Mouse (Mus musculus) limb, embryonic 14.5 days (tissue): ENCODE measurements around the gene Pde6h. TPM values are rescaled to one million over a fixed set of nuclear protein-coding genes. Genes with fewer than 3 reads are reported as not detected.
A peak's percentile ranks its signal among the peaks of the same experiment; 100 is the strongest.

Experiments used
- ATAC-seq: fragments of 200-750 bp; cut with Nextera tagmentation; 2 replicates; pipeline ENCODE4 v1.8.0; 2017; ENCODE audit warnings: low read depth, moderate number of reproducible peaks, moderate TSS enrichment; ENCODE audit not compliant: low FRiP score
- DNase-seq: peaks from one replicate; pipeline ENCODE4 v3.0.0-alpha.2; 2015; ENCODE audit warnings: low spot score
- H3K27ac ChIP-seq: fragments of 300-500 bp; sonication (generic); replicated peaks from 2 replicates; pipeline ENCODE4 v1.5.1; 2014; ENCODE audit warnings: low read depth, mild to moderate bottlenecking, low read length, moderate library complexity, mixed read lengths
- H3K27me3 ChIP-seq: fragments of 300-500 bp; sonication (generic); 2 replicates; pipeline ENCODE4 v1.6.1; 2014; ENCODE audit warnings: low read length, mixed read lengths; ENCODE audit not compliant: control insufficient read depth, insufficient read depth
- H3K36me3 ChIP-seq: fragments of 300-500 bp; sonication (generic); 2 replicates; pipeline ENCODE4 v1.6.1; 2014; ENCODE audit warnings: mild to moderate bottlenecking, low read length, moderate library complexity, mixed read lengths; ENCODE audit not compliant: control insufficient read depth, insufficient read depth
- H3K4me1 ChIP-seq: fragments of 300-500 bp; sonication (generic); 2 replicates; pipeline ENCODE4 v1.6.1; 2014; ENCODE audit warnings: antibody characterized with exemption, low read length, mixed read lengths; ENCODE audit not compliant: control insufficient read depth, insufficient read depth
- H3K4me2 ChIP-seq: fragments of 300-500 bp; sonication (generic); replicated peaks from 2 replicates; pipeline ENCODE4 v1.6.1; 2014; ENCODE audit warnings: low read depth, mild to moderate bottlenecking, low read length, moderate library complexity; ENCODE audit not compliant: severe bottlenecking
- H3K4me3 ChIP-seq: fragments of 300-500 bp; sonication (generic); replicated peaks from 2 replicates; pipeline ENCODE4 v1.5.1; 2014; ENCODE audit warnings: low read length
- H3K9ac ChIP-seq: fragments of 300-500 bp; sonication (generic); 2 replicates; pipeline ENCODE4 v1.6.1; 2014; ENCODE audit warnings: mild to moderate bottlenecking, low read depth, low read length, moderate library complexity; ENCODE audit not compliant: severe bottlenecking
- H3K9me3 ChIP-seq: fragments of 300-500 bp; sonication (generic); 2 replicates; pipeline ENCODE4 v1.6.1; 2016; ENCODE audit warnings: low read length; ENCODE audit not compliant: control insufficient read depth
- POLR2A ChIP-seq: fragments of 200-500 bp; IDR thresholded peaks from 2 replicates; pipeline ENCODE4 v1.8.0; 2012; ENCODE audit warnings: inconsistent platforms, mild to moderate bottlenecking, moderate library complexity, borderline replicate concordance; ENCODE audit not compliant: insufficient read depth, insufficient read length; ENCODE audit errors: extremely low read depth
- WGBS: fragments of 180-500 bp; shearing (Covaris S2); extraction: QIAGEN DNeasy Blood & Tissue Kit; methylation state at CpG from one replicate; pipeline ENCODE4 v1.1.7; 2014; 5-methylcytosine and 5-hydroxymethylcytosine counted together
- polyA plus RNA-seq, 2 experiments: library from polyadenylated mRNA; depleted of rRNA in 1 of 2; stranded (reverse) in 1 of 2; unstranded in 1 of 2; fragments of >200 nt; fragmentation: Nextera tagmentation in 1 of 2; extraction: Ambion mirVana in 1 of 2; gene quantifications; 2 replicates each; pipeline versions ENCODE4 v1.2.1 to v1.2.3; 2012 to 2014

Pde6h gene
- polyA plus RNA-seq, 2 experiments, result 0.20 to 0.23 TPM

DNA sequence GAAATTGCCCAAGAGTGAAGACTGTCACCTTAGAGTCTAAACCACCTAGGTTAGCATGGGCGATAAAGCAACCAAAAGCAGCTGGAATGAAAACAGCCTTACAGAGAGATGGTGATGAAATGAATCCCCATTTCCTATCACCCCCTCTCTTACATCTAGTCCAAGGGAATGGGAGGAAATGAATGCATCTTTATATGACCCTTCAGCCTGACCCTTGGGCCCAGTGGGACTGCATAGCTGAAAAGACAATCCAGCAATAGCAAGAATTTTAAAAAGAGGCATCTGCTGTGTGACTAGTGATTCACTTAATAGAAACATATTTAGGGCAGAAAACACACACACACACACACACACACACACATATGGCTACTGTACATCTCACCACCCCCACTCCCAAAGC is 4.0 kb downstream of the Pde6h start:
- no peak for TF ChIP-seq POLR2A
- DNase-seq, result no peak

DNA sequence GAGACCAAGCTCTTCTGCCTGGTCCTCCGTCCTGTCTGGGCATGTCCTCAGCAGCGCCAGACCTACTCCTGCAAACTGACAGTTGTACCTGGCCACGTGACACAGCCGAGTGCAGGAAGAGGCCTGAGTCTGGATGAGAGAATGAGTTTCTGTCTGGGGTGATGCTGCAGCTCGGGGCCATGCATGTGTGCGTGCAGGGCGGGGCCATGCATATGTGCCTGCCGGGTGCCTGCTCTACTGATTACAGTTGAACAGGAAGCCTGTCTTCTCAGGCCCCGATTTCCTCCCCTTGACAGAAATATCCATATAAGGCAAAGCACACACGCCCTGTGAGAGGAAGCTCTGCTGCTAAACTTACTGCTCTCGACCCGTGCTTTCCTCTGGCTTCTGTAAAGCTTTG is 7.0 kb downstream of the Pde6h start:
- Histone ChIP-seq H3K4me3 (no peak overlapping the region), H3K36me3 (no peaks in the 10 kb centered on the region), H3K9ac (no peak overlapping the region), H3K27ac (0 out of 2 replicates have a peak overlapping the region, but pooled peaks have one; percentile 6), H3K4me2 (peak overlapping the region; percentile 26; the same call in 1 of the 2 replicates), H3K9me3 (no peaks in the 10 kb centered on the region), H3K27me3 (no peaks in the 10 kb centered on the region), H3K4me1 (peaks cover 13% of the 10 kb centered on the region)
- no peak for TF ChIP-seq POLR2A
- DNase-seq (peak; percentile 68), ATAC-seq (peak; percentile 65)
- 22% methylated on average over 12 of the region's 12 CpGs for WGBS

More for the DNA sequence above, 4.0 kb downstream of the Pde6h start:
- Histone ChIP-seq H3K9ac (no peak overlapping the region), H3K27ac (no peak overlapping the region), H3K9me3 (no peaks in the 10 kb centered on the region), H3K4me2 (no peak overlapping the region), H3K36me3 (no peaks in the 10 kb centered on the region), H3K27me3 (no peaks in the 10 kb centered on the region), H3K4me1 (peaks cover 17% of the 10 kb centered on the region), H3K4me3 (no peak overlapping the region)
- no peak for ATAC-seq
- 87% methylated on average over 1 of the region's 1 CpGs for WGBS

DNA sequence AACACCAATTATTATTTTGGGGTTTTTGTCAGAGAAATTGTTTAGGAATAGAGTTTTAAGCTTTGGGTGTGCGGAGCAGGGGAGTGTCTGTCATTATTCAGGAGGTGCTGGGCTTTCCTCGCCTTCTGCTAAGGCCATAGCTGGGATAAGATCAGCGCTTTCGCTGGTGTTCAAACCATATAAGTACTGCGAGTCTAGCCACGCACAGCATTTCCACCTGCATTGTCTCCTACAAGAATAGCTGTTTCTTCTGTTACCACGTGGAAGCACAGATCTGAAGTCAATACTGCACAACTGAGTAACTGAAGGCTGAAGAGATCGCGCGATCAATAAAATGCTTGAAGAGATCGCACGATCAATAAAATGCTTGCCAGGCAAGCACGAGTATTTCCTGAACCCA is 7.6 kb downstream of the Pde6h start:
- 0 out of 2 replicates have a peak overlapping the region, but pooled peaks have one; percentile 26 for H3K4me2 ChIP-seq
- H3K9ac ChIP-seq, result no peak overlapping the region
- DNase-seq (no peak), ATAC-seq (no peak)
- H3K9me3 ChIP-seq, result no peaks in the 10 kb centered on the region
- no peak for TF ChIP-seq POLR2A
- H3K27ac ChIP-seq, result 0 out of 2 replicates have a peak overlapping the region, but pooled peaks have one; percentile 6
- 79% methylated on average over 13 of the region's 13 CpGs for WGBS
- H3K27me3 ChIP-seq, result no peaks in the 10 kb centered on the region
- H3K36me3 ChIP-seq, result no peaks in the 10 kb centered on the region
- H3K4me1 ChIP-seq, result peaks cover 13% of the 10 kb centered on the region
- H3K4me3 ChIP-seq, result no peak overlapping the region

DNA sequence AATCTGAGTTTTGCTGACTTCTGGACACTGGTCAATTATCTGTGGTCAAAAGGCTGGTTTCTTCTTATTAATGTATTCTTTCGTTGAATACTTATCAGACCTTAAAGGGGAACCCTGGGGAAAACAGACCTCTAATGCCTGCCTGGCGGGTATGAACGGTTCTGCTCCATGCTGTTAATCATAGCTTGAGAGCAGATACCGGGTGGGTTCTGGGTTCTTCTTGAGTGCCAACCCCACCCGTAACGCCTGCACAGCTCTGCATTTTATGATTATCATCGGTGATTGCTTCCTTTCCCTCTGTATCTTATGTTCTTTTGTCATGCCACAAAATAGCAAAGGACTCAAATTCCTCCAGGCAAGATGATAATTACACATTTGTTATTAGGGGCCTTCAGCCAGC is 10.4 kb downstream of the Pde6h start:
- DNase-seq (no peak), ATAC-seq (no peak)
- Histone ChIP-seq H3K4me2 (no peak overlapping the region), H3K36me3 (no peaks in the 10 kb centered on the region), H3K27me3 (no peaks in the 10 kb centered on the region), H3K9me3 (no peaks in the 10 kb centered on the region), H3K4me1 (peaks cover 16% of the 10 kb centered on the region), H3K4me3 (no peak overlapping the region), H3K9ac (no peak overlapping the region), H3K27ac (no peak overlapping the region)
- 77% methylated on average over 7 of the region's 7 CpGs for WGBS
- no peak for TF ChIP-seq POLR2A

DNA sequence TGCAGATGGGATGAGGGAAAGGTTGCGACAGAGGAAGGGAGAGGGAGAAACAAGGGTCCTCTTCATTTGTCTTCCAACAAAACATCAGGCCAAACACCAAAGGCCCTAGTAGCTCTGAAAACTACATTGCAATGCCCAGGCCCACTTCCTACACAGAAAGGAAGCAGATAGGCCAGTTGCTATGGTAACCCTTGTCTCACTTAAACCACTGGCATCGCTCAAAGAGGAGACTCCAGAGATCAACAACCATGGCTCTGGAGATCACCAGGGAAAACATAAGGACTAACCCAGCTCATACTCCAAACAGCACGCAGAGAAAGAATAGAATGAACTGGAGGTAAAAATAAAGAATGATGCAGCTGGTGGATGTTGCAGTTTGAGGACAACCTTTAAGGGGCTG is 11.6 kb downstream of the Pde6h start:
- Histone ChIP-seq H3K27ac (no peak overlapping the region), H3K9ac (no peak overlapping the region), H3K4me3 (no peak overlapping the region), H3K9me3 (no peaks in the 10 kb centered on the region), H3K4me2 (no peak overlapping the region), H3K27me3 (no peaks in the 10 kb centered on the region), H3K36me3 (no peaks in the 10 kb centered on the region), H3K4me1 (peaks cover 22% of the 10 kb centered on the region)
- TF ChIP-seq POLR2A, result no peak
- WGBS, result 85% methylated on average over 3 of the region's 3 CpGs
- ATAC-seq (no peak), DNase-seq (no peak)

GRCm38 (mm10) chr6:136936361-136936760 is 12.7 kb downstream of the Pde6h start:
- no peaks in the 10 kb centered on the region for H3K9me3 ChIP-seq
- 79% methylated on average over 9 of the region's 9 CpGs for WGBS
- no peak overlapping the region for H3K4me3 ChIP-seq
- peaks cover 25% of the 10 kb centered on the region for H3K4me1 ChIP-seq
- TF ChIP-seq POLR2A, result no peak
- no peaks in the 10 kb centered on the region for H3K27me3 ChIP-seq
- no peak for DNase-seq
- H3K27ac ChIP-seq, result no peak overlapping the region
- ATAC-seq, result no peak
- no peak overlapping the region for H3K4me2 ChIP-seq
- H3K36me3 ChIP-seq, result no peaks in the 10 kb centered on the region
- H3K9ac ChIP-seq, result no peak overlapping the region
